Mouse (Mus musculus): ENCODE measurements at regions not wholly inside any gene's neighbourhood (a gene's known extent, or its start where the extent isn't known, plus 50 kb on each side); places are given as distances from the start of the nearest gene placed in this dataset.

- no peaks in the 10 kb centered on the region for H3K27me3 ChIP-seq
- ATAC-seq (ENCODE audit: insufficient read depth), result no peak
- 66% methylated on average over 2 of the region's 2 CpGs for WGBS (ENCODE audit: insufficient replicate concordance)
- H3K27ac ChIP-seq (replicated peaks), result no peak overlapping the region
- no peak overlapping the region for H3K9ac ChIP-seq
- no peaks in the 10 kb centered on the region for H3K9me3 ChIP-seq (replicated peaks)
- no peaks in the 10 kb centered on the region for H3K4me1 ChIP-seq (replicated peaks)
- H3K4me2 ChIP-seq, result no peak overlapping the region
- H3K36me3 ChIP-seq (replicated peaks), result no peaks in the 10 kb centered on the region
- no peak overlapping the region for H3K4me3 ChIP-seq (replicated peaks)
Measured at GRCm38 (mm10) chr2:75396016-75396415, 263.0 kb upstream of the Hnrnpa3 start.

GRCm38 (mm10) chr2:75400291-75400870 lies 258.7 kb upstream of the Hnrnpa3 start:
- Histone ChIP-seq H3K4me3 (replicated peaks) (no peak overlapping the region), H3K9me3 (replicated peaks) (no peaks in the 10 kb centered on the region), H3K4me2 (no peak overlapping the region), H3K27me3 (no peaks in the 10 kb centered on the region), H3K4me1 (replicated peaks) (no peaks in the 10 kb centered on the region), H3K27ac (replicated peaks) (no peak overlapping the region), H3K36me3 (replicated peaks) (no peaks in the 10 kb centered on the region), H3K9ac (no peak overlapping the region)
- ATAC-seq (ENCODE audit: insufficient read depth), result no peak
- 49% methylated on average over 7 of the region's 7 CpGs for WGBS (ENCODE audit: insufficient replicate concordance)

DNA sequence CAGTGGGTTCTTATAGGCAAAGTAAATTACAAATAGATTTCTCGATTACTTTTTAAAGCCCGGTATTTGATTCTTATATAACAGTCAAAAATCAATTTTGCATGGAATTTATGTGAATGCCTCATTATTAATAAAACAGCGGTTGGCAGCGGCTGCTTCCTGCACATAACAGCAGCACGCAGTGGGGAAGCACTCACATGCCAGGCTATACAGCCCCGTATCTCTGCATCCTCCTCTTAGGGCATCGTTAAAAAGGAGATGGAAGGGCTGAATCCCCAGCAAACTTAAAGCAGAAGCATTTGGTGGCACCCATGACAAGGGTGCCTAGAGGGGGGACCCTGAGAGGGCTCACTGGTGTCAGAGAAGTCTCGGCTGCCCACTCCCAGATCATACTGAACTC lies 255.3 kb upstream of the Hnrnpa3 start:
- H3K27me3 ChIP-seq, result no peaks in the 10 kb centered on the region
- no peak for ATAC-seq (ENCODE audit: insufficient read depth)
- H3K9ac ChIP-seq, result no peak overlapping the region
- no peaks in the 10 kb centered on the region for H3K36me3 ChIP-seq (replicated peaks)
- 78% methylated on average over 8 of the region's 8 CpGs for WGBS (ENCODE audit: insufficient replicate concordance)
- no peaks in the 10 kb centered on the region for H3K9me3 ChIP-seq (replicated peaks)
- H3K4me1 ChIP-seq (replicated peaks), result no peaks in the 10 kb centered on the region
- no peak overlapping the region for H3K4me2 ChIP-seq
- H3K4me3 ChIP-seq (replicated peaks), result no peak overlapping the region
- no peak overlapping the region for H3K27ac ChIP-seq (replicated peaks)

DNA sequence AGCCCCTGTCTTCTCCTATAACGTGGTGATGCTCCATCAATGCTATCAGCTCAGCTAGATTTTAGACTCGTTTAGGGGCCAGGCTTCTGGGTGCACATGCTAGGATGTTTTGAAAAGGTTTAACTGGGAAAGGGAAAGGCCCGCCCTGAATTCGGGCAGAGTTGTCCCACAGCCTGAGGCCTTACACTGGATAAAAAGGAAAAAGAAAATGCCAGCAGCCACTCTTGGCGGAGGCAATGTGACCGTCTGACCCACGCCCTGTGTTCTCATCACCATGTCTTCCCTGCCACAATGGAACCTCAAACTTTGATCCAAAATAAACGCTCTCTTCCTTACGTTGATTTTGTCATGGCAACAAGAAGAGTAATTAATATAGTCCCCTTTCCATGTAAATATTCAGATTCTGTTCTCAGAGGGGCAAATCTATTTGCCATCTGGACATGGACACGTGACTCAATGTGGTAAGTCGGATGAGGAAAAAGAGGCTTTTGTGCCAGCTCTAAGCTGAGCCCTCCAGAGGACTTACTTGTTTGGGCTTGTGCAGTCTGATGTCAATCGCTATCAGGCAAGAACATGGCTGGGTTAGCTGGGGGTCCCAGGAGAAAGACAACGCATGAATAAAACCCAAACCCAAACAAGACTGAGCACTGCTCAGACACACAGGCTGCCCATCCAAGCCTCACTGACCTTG lies 253.4 kb upstream of the Hnrnpa3 start:
- Histone ChIP-seq H3K27me3 (no peaks in the 10 kb centered on the region), H3K9ac (no peak overlapping the region), H3K4me2 (no peak overlapping the region), H3K36me3 (replicated peaks) (no peaks in the 10 kb centered on the region), H3K9me3 (replicated peaks) (no peaks in the 10 kb centered on the region), H3K4me1 (replicated peaks) (no peaks in the 10 kb centered on the region), H3K4me3 (replicated peaks) (no peak overlapping the region), H3K27ac (replicated peaks) (no peak overlapping the region)
- 68% methylated on average over 13 of the region's 13 CpGs for WGBS (ENCODE audit: insufficient replicate concordance)
- ATAC-seq (ENCODE audit: insufficient read depth), result no peak

DNA sequence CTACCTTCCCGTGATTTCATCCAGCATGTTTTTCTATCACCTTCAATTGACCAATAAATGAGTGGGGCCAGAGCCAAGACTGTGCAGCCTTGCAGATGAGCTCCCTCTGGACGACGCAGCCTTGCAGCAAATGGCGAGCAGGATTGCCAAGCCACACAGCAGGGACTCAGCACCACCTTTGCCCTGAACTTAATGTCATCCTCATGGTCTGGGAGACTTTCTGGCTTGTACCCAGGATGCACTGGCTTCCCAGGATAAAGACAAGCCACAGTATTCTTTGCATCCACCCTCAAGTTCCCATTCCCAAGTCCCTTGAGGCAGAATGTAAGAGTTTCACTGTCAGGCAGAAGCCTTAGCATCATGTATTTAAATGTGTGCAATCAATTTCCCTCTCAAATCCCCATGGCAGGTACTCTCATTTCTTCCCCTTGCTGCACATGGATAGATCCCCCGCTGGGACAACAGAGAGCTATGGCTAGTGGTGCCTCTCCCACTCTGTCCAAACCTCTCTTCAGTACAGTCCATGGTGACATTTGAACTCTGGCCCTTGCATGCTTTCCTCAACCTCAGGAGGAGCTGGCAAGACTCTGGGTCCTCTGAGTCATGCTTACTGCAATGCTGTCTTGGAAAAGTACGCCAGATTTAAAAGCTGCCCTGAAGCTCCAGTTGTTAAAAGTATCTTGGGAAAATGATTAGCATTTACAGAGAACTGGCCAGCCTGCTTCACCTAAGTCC lies 252.2 kb upstream of the Hnrnpa3 start:
- WGBS (ENCODE audit: insufficient replicate concordance), result 61% methylated on average over 6 of the region's 6 CpGs
- Histone ChIP-seq H3K4me1 (replicated peaks) (no peaks in the 10 kb centered on the region), H3K4me2 (no peak overlapping the region), H3K27ac (replicated peaks) (no peak overlapping the region), H3K9me3 (replicated peaks) (no peaks in the 10 kb centered on the region), H3K9ac (no peak overlapping the region), H3K27me3 (no peaks in the 10 kb centered on the region), H3K36me3 (replicated peaks) (no peaks in the 10 kb centered on the region), H3K4me3 (replicated peaks) (no peak overlapping the region)
- no peak for ATAC-seq (ENCODE audit: insufficient read depth)

- Histone ChIP-seq H3K27me3 (no peaks in the 10 kb centered on the region), H3K4me3 (replicated peaks) (no peak overlapping the region), H3K36me3 (replicated peaks) (no peaks in the 10 kb centered on the region), H3K9me3 (replicated peaks) (no peaks in the 10 kb centered on the region), H3K4me1 (replicated peaks) (no peaks in the 10 kb centered on the region), H3K9ac (no peak overlapping the region), H3K4me2 (no peak overlapping the region), H3K27ac (replicated peaks) (no peak overlapping the region)
- 45% methylated on average over 4 of the region's 4 CpGs for WGBS (ENCODE audit: insufficient replicate concordance)
- ATAC-seq (ENCODE audit: insufficient read depth), result no peak
Measured at GRCm38 (mm10) chr2:75407560-75407959, 251.5 kb upstream of the Hnrnpa3 start.

DNA sequence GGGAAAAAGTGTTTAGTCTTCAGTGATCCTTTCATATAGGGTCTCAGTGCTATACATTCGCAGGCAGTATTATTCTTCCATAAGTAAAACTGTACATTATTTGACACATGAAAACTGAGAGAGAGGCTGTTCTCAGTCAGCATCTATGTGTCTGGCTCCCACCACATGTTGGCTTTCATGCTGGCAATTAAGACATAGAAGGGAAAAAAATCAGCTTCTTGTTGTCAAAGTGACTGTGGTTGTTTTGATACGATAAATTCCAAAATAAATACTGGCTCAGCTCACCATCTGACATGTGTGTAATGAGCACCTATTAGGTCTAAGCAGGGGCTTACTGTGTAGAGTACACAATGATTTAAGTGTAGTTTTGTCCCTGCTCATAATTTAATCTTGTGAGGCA lies 251.0 kb upstream of the Hnrnpa3 start:
- H3K27me3 ChIP-seq, result no peaks in the 10 kb centered on the region
- WGBS (ENCODE audit: insufficient replicate concordance), result 71% methylated on average over 2 of the region's 2 CpGs
- no peak for ATAC-seq (ENCODE audit: insufficient read depth)
- H3K4me2 ChIP-seq, result no peak overlapping the region
- H3K27ac ChIP-seq (replicated peaks), result no peak overlapping the region
- H3K4me3 ChIP-seq (replicated peaks), result no peak overlapping the region
- H3K9ac ChIP-seq, result no peak overlapping the region
- no peaks in the 10 kb centered on the region for H3K4me1 ChIP-seq (replicated peaks)
- H3K9me3 ChIP-seq (replicated peaks), result no peaks in the 10 kb centered on the region
- no peaks in the 10 kb centered on the region for H3K36me3 ChIP-seq (replicated peaks)

DNA sequence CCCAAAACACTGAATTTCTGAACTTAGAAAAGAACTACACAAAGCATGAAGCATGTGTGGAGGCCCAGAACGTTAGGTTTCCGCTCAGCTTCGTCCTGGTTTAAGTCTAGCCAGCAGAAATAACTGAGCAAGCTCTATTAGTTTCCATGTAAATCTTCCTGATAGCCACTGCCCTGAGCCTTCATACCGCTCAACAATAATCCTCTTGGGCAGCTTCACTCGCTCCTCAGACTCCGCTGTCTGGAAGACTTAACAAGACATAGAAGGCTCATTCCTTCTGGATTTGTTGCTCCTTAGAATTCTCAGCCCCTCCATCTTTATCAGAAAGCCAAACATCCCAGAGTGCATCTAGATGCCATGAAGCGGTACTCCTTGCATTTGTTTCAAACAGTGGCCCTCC lies 249.3 kb upstream of the Hnrnpa3 start:
- H3K36me3 ChIP-seq (replicated peaks), result no peaks in the 10 kb centered on the region
- ATAC-seq (ENCODE audit: insufficient read depth), result no peak
- no peak overlapping the region for H3K27ac ChIP-seq (replicated peaks)
- H3K4me3 ChIP-seq (replicated peaks), result no peak overlapping the region
- no peaks in the 10 kb centered on the region for H3K9me3 ChIP-seq (replicated peaks)
- no peaks in the 10 kb centered on the region for H3K27me3 ChIP-seq
- H3K4me1 ChIP-seq (replicated peaks), result no peaks in the 10 kb centered on the region
- H3K4me2 ChIP-seq, result no peak overlapping the region
- no peak overlapping the region for H3K9ac ChIP-seq
- WGBS (ENCODE audit: insufficient replicate concordance), result 75% methylated on average over 7 of the region's 7 CpGs

GRCm38 (mm10) chr2:75412735-75413134 lies 246.3 kb upstream of the Hnrnpa3 start:
- Histone ChIP-seq H3K4me2 (no peak overlapping the region), H3K27ac (replicated peaks) (no peak overlapping the region), H3K4me1 (replicated peaks) (no peaks in the 10 kb centered on the region), H3K36me3 (replicated peaks) (no peaks in the 10 kb centered on the region), H3K9me3 (replicated peaks) (no peaks in the 10 kb centered on the region), H3K4me3 (replicated peaks) (no peak overlapping the region), H3K9ac (no peak overlapping the region), H3K27me3 (no peaks in the 10 kb centered on the region)
- WGBS (ENCODE audit: insufficient replicate concordance), result 77% methylated on average over 5 of the region's 5 CpGs
- ATAC-seq (ENCODE audit: insufficient read depth), result no peak

DNA sequence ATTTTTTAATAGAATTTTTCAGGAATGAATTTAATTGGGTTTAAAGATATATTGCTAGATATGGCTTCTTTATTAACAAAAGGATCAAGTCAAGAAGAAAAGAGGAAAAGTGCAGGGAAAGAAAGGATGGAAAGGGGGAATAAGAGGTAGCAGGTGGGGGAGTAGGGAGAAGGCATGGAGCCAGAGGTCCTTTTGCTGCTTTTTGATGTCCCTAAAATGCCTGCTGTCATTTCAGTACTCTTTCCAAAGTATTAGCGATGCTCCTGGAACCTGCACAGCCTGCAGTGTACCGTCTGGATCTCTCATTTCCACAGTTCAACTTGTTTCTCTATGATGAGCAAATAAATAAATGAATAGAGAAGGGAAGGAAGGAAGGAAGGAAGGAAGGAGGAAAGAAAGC lies 240.4 kb upstream of the Hnrnpa3 start:
- Histone ChIP-seq H3K9ac (no peak overlapping the region), H3K27ac (replicated peaks) (no peak overlapping the region), H3K27me3 (no peaks in the 10 kb centered on the region; the same call in 1 of the 2 replicates), H3K4me2 (no peak overlapping the region), H3K36me3 (replicated peaks) (no peaks in the 10 kb centered on the region), H3K4me3 (replicated peaks) (no peak overlapping the region), H3K9me3 (replicated peaks) (no peaks in the 10 kb centered on the region), H3K4me1 (replicated peaks) (no peaks in the 10 kb centered on the region)
- WGBS (ENCODE audit: insufficient replicate concordance), result 61% methylated on average over 2 of the region's 2 CpGs
- no peak for ATAC-seq (ENCODE audit: insufficient read depth)

- Histone ChIP-seq H3K9ac (no peak overlapping the region), H3K9me3 (replicated peaks) (no peaks in the 10 kb centered on the region), H3K27ac (replicated peaks) (no peak overlapping the region), H3K36me3 (replicated peaks) (no peaks in the 10 kb centered on the region), H3K4me1 (replicated peaks) (no peaks in the 10 kb centered on the region), H3K4me3 (replicated peaks) (no peak overlapping the region), H3K4me2 (no peak overlapping the region), H3K27me3 (no peaks in the 10 kb centered on the region; the same call in 1 of the 2 replicates)
- ATAC-seq (ENCODE audit: insufficient read depth), result no peak
- WGBS (ENCODE audit: insufficient replicate concordance), result 60% methylated on average over 1 of the region's 1 CpGs
Measured at GRCm38 (mm10) chr2:75419142-75419541, 239.9 kb upstream of the Hnrnpa3 start.

Data from liver, embryonic 15.5 days (tissue).